Mouse (Mus musculus): ENCODE results near the gene Ankrd63. TPM values are rescaled to one million over a fixed set of nuclear protein-coding genes. Genes with fewer than 3 reads are reported as not detected.
A peak's percentile ranks its signal among the peaks of the same experiment; 100 is the strongest.

The Ankrd63 gene
- polyA plus RNA-seq, 1 experiment from 2014 or later: 0.66 TPM

DNA sequence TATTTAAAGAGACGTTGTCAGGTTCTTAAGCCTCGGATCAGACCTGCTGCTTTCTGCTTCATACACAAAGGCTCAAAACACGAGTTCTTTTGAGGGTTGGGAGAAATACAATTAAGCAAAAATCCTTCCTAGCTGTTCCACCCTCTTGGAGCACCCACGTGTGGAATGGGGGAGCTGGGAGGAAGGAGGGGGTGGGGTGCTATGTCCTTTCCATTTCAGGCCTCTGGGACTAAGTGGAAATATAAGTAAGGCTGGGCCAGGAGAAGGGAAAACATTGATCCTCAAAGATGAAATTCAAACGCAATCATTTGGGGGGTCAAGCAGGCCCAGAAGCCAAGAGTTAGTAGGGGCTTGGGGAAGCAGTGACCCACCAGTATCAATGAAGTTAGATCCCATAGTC, 2.6 kb downstream of the Ankrd63 start:
- peaks cover 43% of the 10 kb centered on the region for H3K4me1 ChIP-seq (ENCODE audit: control insufficient read depth, insufficient read depth, low read length)
- no peaks in the 10 kb centered on the region for H3K36me3 ChIP-seq (ENCODE audit: control insufficient read depth, insufficient read depth, low read length)
- peaks cover 86% of the 10 kb centered on the region for H3K27me3 ChIP-seq (ENCODE audit: control insufficient read depth, insufficient read depth, low read length)
- H3K9me3 ChIP-seq (replicated peaks; ENCODE audit: control insufficient read depth, low read length): no peaks in the 10 kb centered on the region
- H3K4me2 ChIP-seq: peak overlapping the region; percentile 63
- H3K27ac ChIP-seq (ENCODE audit: low read depth, low read length): no peak overlapping the region
- ATAC-seq (replicated peaks; ENCODE audit: insufficient number of reproducible peaks, low FRiP score, low TSS enrichment): no peak
- WGBS (ENCODE audit: insufficient replicate concordance): 6% methylated on average over 5 of the region's 5 CpGs
- 0 out of 2 replicates have a peak overlapping the region, but pooled peaks have one; percentile 25 for H3K4me3 ChIP-seq (ENCODE audit: low read depth, low read length)
- no peak overlapping the region for H3K9ac ChIP-seq (ENCODE audit: low read depth, low read length)

DNA sequence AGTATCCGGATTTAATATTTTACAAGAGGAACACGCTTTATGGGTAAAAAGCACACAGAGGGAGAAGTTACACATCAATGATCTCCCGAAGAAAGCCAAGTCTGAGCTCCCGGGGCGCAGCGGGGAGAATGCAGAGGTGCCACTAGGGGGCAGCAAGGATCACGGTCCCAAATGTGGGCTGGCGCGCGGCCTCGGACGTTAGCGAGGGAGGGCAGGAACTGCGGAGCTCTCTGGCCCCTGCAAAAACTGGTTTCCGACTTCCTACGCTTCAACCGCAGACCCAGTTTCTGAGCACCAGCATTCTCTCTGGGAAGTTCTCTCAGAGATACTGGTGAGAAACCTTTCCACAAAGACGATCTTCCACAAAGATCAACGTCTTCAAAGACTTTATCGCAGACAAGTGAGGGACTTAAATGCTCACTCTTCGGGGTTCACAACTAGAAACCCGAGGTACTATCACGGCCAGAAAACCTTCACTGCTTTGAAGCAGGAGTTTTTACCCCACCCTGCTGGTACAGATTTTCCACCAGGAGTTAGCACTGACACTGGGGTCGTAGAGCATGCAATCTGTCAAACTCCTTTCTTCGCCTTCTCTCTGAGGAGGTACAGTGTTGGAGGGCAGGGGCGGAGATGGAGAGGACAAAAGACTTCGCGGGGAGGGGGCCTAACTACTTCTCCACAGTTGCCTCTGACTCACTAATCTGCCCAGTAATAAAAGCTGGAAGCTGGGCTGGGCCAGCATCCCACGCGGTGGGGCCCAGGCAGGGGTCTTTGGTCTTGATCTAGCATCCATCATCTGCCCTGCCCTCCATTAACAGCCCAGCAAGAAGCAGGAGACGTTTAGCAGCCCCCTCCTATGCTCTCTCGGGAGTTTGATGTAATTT, 3.3 kb downstream of the Ankrd63 start:
- H3K27ac ChIP-seq (ENCODE audit: low read depth, low read length): no peak overlapping the region
- H3K36me3 ChIP-seq (ENCODE audit: control insufficient read depth, insufficient read depth, low read length): no peaks in the 10 kb centered on the region
- peak overlapping the region; percentile 63 for H3K4me2 ChIP-seq
- 2% methylated on average over 32 of the region's 32 CpGs for WGBS (ENCODE audit: insufficient replicate concordance)
- H3K4me3 ChIP-seq (ENCODE audit: low read depth, low read length): peak overlapping the region; percentile 25
- peaks cover 40% of the 10 kb centered on the region for H3K4me1 ChIP-seq (ENCODE audit: control insufficient read depth, insufficient read depth, low read length)
- 0 out of 2 replicates have a peak overlapping the region, but pooled peaks have one; percentile 4 for H3K9ac ChIP-seq (ENCODE audit: low read depth, low read length)
- H3K9me3 ChIP-seq (replicated peaks; ENCODE audit: control insufficient read depth, low read length): no peaks in the 10 kb centered on the region
- 0 out of 2 replicates have a peak, but pooled peaks have one; percentile 44 for ATAC-seq (replicated peaks; ENCODE audit: insufficient number of reproducible peaks, low FRiP score, low TSS enrichment)
- peaks cover 84% of the 10 kb centered on the region for H3K27me3 ChIP-seq (ENCODE audit: control insufficient read depth, insufficient read depth, low read length)

DNA sequence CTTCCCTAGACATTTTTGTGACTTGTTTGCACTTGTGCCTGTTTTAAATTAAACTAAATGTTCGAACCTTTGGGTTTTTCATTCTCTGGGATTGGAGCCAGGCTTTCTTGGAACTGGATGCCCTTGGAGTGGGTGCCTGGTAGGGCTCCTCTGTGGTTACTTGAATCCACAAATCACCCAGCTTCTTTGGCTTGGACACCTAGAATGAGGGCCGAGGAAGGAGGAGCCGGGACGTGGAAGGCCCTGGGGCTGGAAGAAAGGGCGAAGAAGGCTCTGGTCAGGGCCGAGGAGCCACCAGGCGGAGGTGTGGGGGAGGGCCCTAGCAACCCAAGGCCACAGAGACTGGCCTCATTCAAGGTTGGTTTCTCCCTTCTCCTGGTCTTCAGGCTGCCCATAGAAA, 5.8 kb downstream of the Ankrd63 start:
- peaks cover 79% of the 10 kb centered on the region for H3K27me3 ChIP-seq (ENCODE audit: control insufficient read depth, insufficient read depth, low read length)
- H3K4me3 ChIP-seq (ENCODE audit: low read depth, low read length): no peak overlapping the region
- 47% methylated on average over 7 of the region's 7 CpGs for WGBS (ENCODE audit: insufficient replicate concordance)
- H3K4me1 ChIP-seq (ENCODE audit: control insufficient read depth, insufficient read depth, low read length): peaks cover 25% of the 10 kb centered on the region
- no peak overlapping the region for H3K9ac ChIP-seq (ENCODE audit: low read depth, low read length)
- no peak for ATAC-seq (replicated peaks; ENCODE audit: insufficient number of reproducible peaks, low FRiP score, low TSS enrichment)
- no peak overlapping the region for H3K27ac ChIP-seq (ENCODE audit: low read depth, low read length)
- H3K4me2 ChIP-seq: no peak overlapping the region
- H3K36me3 ChIP-seq (ENCODE audit: control insufficient read depth, insufficient read depth, low read length): no peaks in the 10 kb centered on the region
- no peaks in the 10 kb centered on the region for H3K9me3 ChIP-seq (replicated peaks; ENCODE audit: control insufficient read depth, low read length)

DNA sequence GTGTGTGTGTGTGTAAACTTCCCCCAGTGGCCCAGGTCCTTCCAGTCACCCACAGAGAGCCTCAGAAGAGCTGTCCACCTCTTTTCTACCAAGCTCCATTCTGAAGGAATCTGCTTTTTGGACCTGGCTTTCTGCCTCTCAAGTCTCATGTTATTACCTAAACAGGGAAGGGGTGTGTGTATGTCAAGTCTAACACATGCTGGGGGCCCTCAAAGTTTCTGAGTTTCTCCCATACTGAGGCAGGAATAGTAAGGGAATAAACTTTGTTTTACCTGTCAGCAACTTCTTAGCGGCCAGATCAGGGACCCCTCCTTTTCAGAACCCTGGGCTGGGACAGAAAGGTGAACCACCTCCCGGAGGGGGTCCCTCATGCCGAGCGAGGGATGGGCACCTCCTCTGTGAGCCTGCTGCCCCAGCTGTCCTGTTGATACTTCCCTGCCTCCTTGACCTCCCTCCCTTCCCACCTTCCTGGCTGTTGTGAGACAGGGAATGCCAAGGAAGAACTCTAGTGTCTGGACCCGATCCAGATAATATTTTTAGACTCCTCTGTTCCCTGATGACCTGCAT, 6.4 kb downstream of the Ankrd63 start:
- 31% methylated on average over 5 of the region's 5 CpGs for WGBS (ENCODE audit: insufficient replicate concordance)
- Histone ChIP-seq H3K36me3 (ENCODE audit: control insufficient read depth, insufficient read depth, low read length) (no peaks in the 10 kb centered on the region), H3K4me2 (no peak overlapping the region), H3K4me1 (ENCODE audit: control insufficient read depth, insufficient read depth, low read length) (peaks cover 21% of the 10 kb centered on the region), H3K4me3 (ENCODE audit: low read depth, low read length) (no peak overlapping the region), H3K9me3 (replicated peaks; ENCODE audit: control insufficient read depth, low read length) (no peaks in the 10 kb centered on the region), H3K27ac (ENCODE audit: low read depth, low read length) (no peak overlapping the region), H3K9ac (ENCODE audit: low read depth, low read length) (no peak overlapping the region), H3K27me3 (ENCODE audit: control insufficient read depth, insufficient read depth, low read length) (peaks cover 74% of the 10 kb centered on the region)
- ATAC-seq (replicated peaks; ENCODE audit: insufficient number of reproducible peaks, low FRiP score, low TSS enrichment): no peak

DNA sequence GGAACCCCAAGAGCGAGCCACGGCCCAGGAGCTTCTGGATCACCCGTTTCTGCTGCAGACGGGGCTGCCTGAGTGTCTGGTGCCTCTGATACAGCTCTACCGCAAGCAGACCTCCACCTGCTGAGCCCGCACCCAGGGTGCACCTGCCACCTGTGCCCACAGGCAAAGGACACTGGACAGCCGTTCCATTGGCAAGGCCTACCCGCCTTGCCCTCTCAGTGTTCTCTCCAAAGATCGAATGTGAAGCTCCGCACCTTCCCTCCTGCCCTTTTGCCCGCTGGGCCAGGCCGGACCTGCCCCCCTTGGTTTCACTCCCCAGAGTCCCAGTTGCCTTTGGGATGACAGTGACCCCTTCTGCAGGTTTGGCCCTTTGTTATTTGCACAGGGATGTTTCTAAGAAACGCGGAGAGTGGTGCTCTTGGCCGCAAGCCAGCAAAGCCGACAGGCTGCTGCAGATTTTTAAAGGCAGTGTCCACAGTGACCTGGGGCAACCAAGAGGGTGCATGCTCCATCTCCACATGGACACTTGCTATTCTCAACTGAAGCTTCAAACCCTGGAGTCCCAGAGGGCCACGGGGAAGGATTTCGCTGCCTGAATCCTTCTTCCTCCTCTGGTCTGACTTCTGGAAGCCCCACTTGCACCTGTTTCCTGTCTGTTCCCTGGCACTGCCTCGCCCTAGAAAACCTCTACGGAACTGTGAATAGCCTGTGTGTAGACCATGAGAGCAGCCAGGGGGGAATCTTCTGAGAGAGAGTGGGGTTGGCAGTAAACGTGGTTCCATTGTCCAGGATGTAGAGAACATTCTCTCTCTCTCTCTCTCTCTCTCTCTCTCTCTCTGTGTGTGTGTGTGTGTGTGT, 7.1 kb downstream of the Ankrd63 start:
- H3K4me1 ChIP-seq (ENCODE audit: control insufficient read depth, insufficient read depth, low read length): peaks cover 20% of the 10 kb centered on the region
- no peak overlapping the region for H3K27ac ChIP-seq (ENCODE audit: low read depth, low read length)
- H3K4me3 ChIP-seq (ENCODE audit: low read depth, low read length): no peak overlapping the region
- peak overlapping the region; percentile 16; the same call in 1 of the 2 replicates for H3K4me2 ChIP-seq
- H3K27me3 ChIP-seq (ENCODE audit: control insufficient read depth, insufficient read depth, low read length): peaks cover 68% of the 10 kb centered on the region
- WGBS (ENCODE audit: insufficient replicate concordance): 43% methylated on average over 21 of the region's 21 CpGs
- H3K9ac ChIP-seq (ENCODE audit: low read depth, low read length): no peak overlapping the region
- H3K36me3 ChIP-seq (ENCODE audit: control insufficient read depth, insufficient read depth, low read length): no peaks in the 10 kb centered on the region
- H3K9me3 ChIP-seq (replicated peaks; ENCODE audit: control insufficient read depth, low read length): no peaks in the 10 kb centered on the region
- ATAC-seq (replicated peaks; ENCODE audit: insufficient number of reproducible peaks, low FRiP score, low TSS enrichment): no peak

DNA sequence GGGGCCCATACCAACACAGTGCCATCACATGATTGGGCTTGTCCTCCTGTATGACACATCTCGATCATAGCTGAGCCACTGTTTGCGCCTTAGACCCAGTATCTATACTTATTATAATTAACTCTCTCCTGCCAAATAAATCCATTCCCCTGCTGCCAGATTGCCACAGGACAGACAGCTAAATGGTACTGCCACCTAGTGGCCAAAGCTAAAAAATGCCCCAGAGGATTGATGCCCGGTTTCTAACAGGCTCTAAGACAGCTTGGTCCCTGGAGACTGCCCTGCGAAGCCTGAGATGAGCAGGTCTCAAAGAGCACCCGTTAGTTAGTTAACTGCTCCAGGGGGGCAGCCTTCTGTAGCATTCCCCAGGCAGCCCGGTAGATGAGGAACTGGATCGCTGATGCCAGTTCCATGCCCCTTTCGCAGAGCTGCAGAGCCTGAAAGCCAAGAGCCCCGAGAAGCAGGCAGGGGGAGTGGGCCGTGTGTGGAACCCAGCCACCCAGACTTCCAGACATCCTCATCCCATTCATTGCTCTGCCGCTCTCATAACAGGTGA, 8.0 kb downstream of the Ankrd63 start:
- ATAC-seq (replicated peaks; ENCODE audit: insufficient number of reproducible peaks, low FRiP score, low TSS enrichment): no peak
- 29% methylated on average over 11 of the region's 11 CpGs for WGBS (ENCODE audit: insufficient replicate concordance)
- Histone ChIP-seq H3K27ac (ENCODE audit: low read depth, low read length) (no peak overlapping the region), H3K9me3 (replicated peaks; ENCODE audit: control insufficient read depth, low read length) (no peaks in the 10 kb centered on the region), H3K27me3 (ENCODE audit: control insufficient read depth, insufficient read depth, low read length) (peaks cover 62% of the 10 kb centered on the region), H3K36me3 (ENCODE audit: control insufficient read depth, insufficient read depth, low read length) (no peaks in the 10 kb centered on the region), H3K9ac (ENCODE audit: low read depth, low read length) (no peak overlapping the region), H3K4me3 (ENCODE audit: low read depth, low read length) (no peak overlapping the region), H3K4me2 (no peak overlapping the region), H3K4me1 (ENCODE audit: control insufficient read depth, insufficient read depth, low read length) (peaks cover 17% of the 10 kb centered on the region)

DNA sequence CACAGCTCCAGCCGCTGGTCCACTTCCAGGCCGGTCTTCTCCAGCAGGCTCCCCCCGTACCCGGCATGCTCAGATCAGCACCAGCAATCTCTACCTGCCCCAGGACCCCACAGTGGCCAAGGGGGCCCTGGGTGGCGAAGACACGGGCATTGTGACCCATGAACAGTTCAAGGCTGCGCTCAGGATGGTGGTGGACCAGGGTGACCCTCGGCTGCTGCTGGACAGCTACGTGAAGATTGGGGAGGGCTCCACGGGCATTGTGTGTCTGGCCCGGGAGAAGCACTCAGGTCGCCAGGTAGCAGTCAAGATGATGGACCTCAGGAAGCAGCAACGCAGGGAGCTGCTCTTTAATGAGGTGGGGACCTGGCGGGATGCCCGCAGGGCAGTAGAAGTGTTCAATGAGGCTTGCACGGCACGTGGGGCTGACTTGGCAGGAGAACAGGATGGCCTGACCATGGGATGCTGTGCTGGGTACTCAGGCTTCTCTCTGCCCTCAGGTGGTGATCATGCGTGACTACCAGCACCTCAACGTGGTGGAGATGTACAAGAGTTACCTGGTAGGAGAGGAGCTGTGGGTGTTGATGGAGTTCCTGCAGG, 10.3 kb downstream of the Ankrd63 start:
- Histone ChIP-seq H3K27me3 (ENCODE audit: control insufficient read depth, insufficient read depth, low read length) (peaks cover 60% of the 10 kb centered on the region), H3K27ac (ENCODE audit: low read depth, low read length) (no peak overlapping the region), H3K4me1 (ENCODE audit: control insufficient read depth, insufficient read depth, low read length) (peaks cover 13% of the 10 kb centered on the region), H3K4me3 (ENCODE audit: low read depth, low read length) (no peak overlapping the region), H3K9ac (ENCODE audit: low read depth, low read length) (no peak overlapping the region), H3K36me3 (ENCODE audit: control insufficient read depth, insufficient read depth, low read length) (no peaks in the 10 kb centered on the region), H3K4me2 (no peak overlapping the region), H3K9me3 (replicated peaks; ENCODE audit: control insufficient read depth, low read length) (no peaks in the 10 kb centered on the region)
- 81% methylated on average over 19 of the region's 19 CpGs for WGBS (ENCODE audit: insufficient replicate concordance)
- ATAC-seq (replicated peaks; ENCODE audit: insufficient number of reproducible peaks, low FRiP score, low TSS enrichment): no peak

DNA sequence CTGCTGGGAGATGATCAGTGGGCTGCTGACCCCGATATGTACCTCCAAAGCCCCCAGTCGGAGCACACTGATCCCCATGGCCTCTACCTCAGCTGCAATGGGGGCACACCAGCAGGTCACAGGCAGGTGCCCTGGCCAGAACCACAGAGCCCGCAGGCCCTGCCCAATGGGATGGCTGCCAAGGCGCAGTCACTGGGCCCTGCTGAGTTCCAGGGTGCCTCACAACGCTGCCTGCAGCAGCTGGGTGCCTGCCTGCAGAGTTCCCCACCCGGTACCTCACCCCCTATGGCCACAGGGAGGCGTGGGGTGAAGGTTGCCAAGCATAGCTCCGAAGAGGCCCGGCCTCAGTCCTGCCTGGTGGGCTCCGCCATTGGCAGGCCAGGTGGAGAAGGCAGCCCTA, 13.9 kb downstream of the Ankrd63 start:
- H3K4me1 ChIP-seq (ENCODE audit: control insufficient read depth, insufficient read depth, low read length): no peaks in the 10 kb centered on the region
- ATAC-seq (replicated peaks; ENCODE audit: insufficient number of reproducible peaks, low FRiP score, low TSS enrichment): no peak
- no peak overlapping the region for H3K4me3 ChIP-seq (ENCODE audit: low read depth, low read length)
- H3K9me3 ChIP-seq (replicated peaks; ENCODE audit: control insufficient read depth, low read length): no peaks in the 10 kb centered on the region
- H3K27ac ChIP-seq (ENCODE audit: low read depth, low read length): no peak overlapping the region
- no peak overlapping the region for H3K4me2 ChIP-seq
- H3K9ac ChIP-seq (ENCODE audit: low read depth, low read length): no peak overlapping the region
- peaks cover 39% of the 10 kb centered on the region for H3K27me3 ChIP-seq (ENCODE audit: control insufficient read depth, insufficient read depth, low read length)
- H3K36me3 ChIP-seq (ENCODE audit: control insufficient read depth, insufficient read depth, low read length): no peaks in the 10 kb centered on the region
- 68% methylated on average over 10 of the region's 10 CpGs for WGBS (ENCODE audit: insufficient replicate concordance)
